Mouse (Mus musculus): Measurements from ENCODE around the gene Cd86. TPM values are rescaled to one million over a fixed set of nuclear protein-coding genes. Genes with fewer than 3 reads are reported as not detected.

The Cd86 gene
- total RNA-seq, 2 experiments from 2014 or later, result 31.9 to 39.5 TPM

GRCm38 (mm10) chr16:36613701-36614100 lies 52.2 kb downstream of the Cd86 start:
- no peak for ATAC-seq (ENCODE audit: poor library complexity, severe bottlenecking)

- no peak for ATAC-seq (ENCODE audit: poor library complexity, severe bottlenecking)
These were observed 63.2 kb downstream of the Cd86 start for GRCm38 (mm10) chr16:36602632-36603031.

- ATAC-seq (ENCODE audit: poor library complexity, severe bottlenecking), result peak; percentile 93
These were observed 67.6 kb downstream of the Cd86 start for GRCm38 (mm10) chr16:36598265-36598664.

- ATAC-seq (ENCODE audit: poor library complexity, severe bottlenecking), result no peak
These were observed 69.0 kb downstream of the Cd86 start for GRCm38 (mm10) chr16:36596671-36597410.

- peak; percentile 70 for ATAC-seq (ENCODE audit: poor library complexity, severe bottlenecking)
These were observed 76.0 kb downstream of the Cd86 start for GRCm38 (mm10) chr16:36589898-36590297.

- ATAC-seq (ENCODE audit: poor library complexity, severe bottlenecking), result peak; percentile 85
These were observed 77.9 kb downstream of the Cd86 start for GRCm38 (mm10) chr16:36587971-36588370.

GRCm38 (mm10) chr16:36582073-36582472 lies 83.8 kb downstream of the Cd86 start:
- ATAC-seq (ENCODE audit: poor library complexity, severe bottlenecking), result no peak

- no peak for ATAC-seq (ENCODE audit: poor library complexity, severe bottlenecking)
These were observed 93.9 kb downstream of the Cd86 start for GRCm38 (mm10) chr16:36571942-36572341.

- no peak for ATAC-seq (ENCODE audit: poor library complexity, severe bottlenecking)
These were observed 104.2 kb downstream of the Cd86 start, which contains the start of gene Casr for GRCm38 (mm10) chr16:36561386-36562338. TSS of gene Casr (minus strand) at chr16:36562141.

GRCm38 (mm10) chr16:36559573-36559972 lies 106.3 kb downstream of the Cd86 start:
- no peak for ATAC-seq (ENCODE audit: poor library complexity, severe bottlenecking)

- ATAC-seq (ENCODE audit: poor library complexity, severe bottlenecking), result no peak
These were observed 110.2 kb downstream of the Cd86 start for GRCm38 (mm10) chr16:36555672-36556165.

Other genes starting within 250 kb of the Cd86 start
- gene Stfa3, start 210.7 kb downstream of the Cd86 start, total RNA-seq (2015), result 15.1 and 18.2 TPM in 2 replicates
- gene Stfa3, start 210.7 kb downstream of the Cd86 start, total RNA-seq (2017), result 14.5 and 18.9 TPM in 2 replicates
- not detected in 2 replicates for gene Casr, start 103.9 kb downstream of the Cd86 start, total RNA-seq (2015)
- not detected in 2 replicates for gene Casr, start 103.9 kb downstream of the Cd86 start, total RNA-seq (2017)
- 0.32 TPM in 1 of 2 replicates, not detected in the other for gene Ildr1, start 27.9 kb upstream of the Cd86 start, total RNA-seq (2015)
- 0.08 and 0.26 TPM in 2 replicates for gene Ildr1, start 27.9 kb upstream of the Cd86 start, total RNA-seq (2017)
- gene Slc15a2, start 118.9 kb upstream of the Cd86 start, total RNA-seq (2015), result 4.1 and 6.7 TPM in 2 replicates
- 7.5 and 14.7 TPM in 2 replicates for gene Slc15a2, start 118.9 kb upstream of the Cd86 start, total RNA-seq (2017)
- gene Iqcb1, start 162.3 kb upstream of the Cd86 start, total RNA-seq (2015), result 2.8 and 3.7 TPM in 2 replicates
- 3.6 and 5.5 TPM in 2 replicates for gene Iqcb1, start 162.3 kb upstream of the Cd86 start, total RNA-seq (2017)
- gene Eaf2, start 208.9 kb upstream of the Cd86 start, total RNA-seq (2015), result 0.29 and 0.75 TPM in 2 replicates
- 0.57 and 2.6 TPM in 2 replicates for gene Eaf2, start 208.9 kb upstream of the Cd86 start, total RNA-seq (2017)
- gene Golgb1, start 209.1 kb upstream of the Cd86 start, total RNA-seq (2015), result 7.9 and 13.2 TPM in 2 replicates
- 25.9 and 35.8 TPM in 2 replicates for gene Golgb1, start 209.1 kb upstream of the Cd86 start, total RNA-seq (2017)

Data from megakaryocyte, adult 5-6 weeks (primary cell).